Mouse (Mus musculus): Measurements from ENCODE around the gene Tmem191c. TPM values are rescaled to one million over a fixed set of nuclear protein-coding genes. Genes with fewer than 3 reads are reported as not detected.

The Tmem191c gene
- polyA plus RNA-seq, 1 experiment, result 10.6 TPM

DNA sequence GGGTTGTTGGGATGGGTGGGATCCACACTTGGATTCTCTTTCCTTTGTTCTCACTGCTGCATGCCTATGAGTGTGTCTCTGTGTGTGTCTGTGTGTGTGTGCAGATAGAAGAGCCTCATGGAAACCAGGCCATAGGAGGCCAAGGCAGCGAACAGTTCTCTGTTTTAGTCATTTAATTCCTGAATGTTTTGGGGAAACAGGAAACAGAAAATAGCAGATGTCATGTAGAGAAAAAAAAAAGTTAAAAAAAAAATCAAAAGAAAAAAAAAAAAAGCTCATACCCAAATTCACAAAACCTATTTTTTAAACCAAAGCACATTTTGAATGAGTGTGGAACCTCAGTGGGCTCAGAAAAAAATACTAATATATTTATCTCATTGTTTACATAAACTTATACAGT lies 14.5 kb upstream of the Tmem191c start:
- no peak overlapping the region for H3K27ac ChIP-seq (ENCODE audit: insufficient read depth, low read depth, low read length)
- no peaks in the 10 kb centered on the region for H3K4me1 ChIP-seq (ENCODE audit: control insufficient read depth, insufficient read depth, insufficient read length, low read length)
- 79% methylated on average over 1 of the region's 1 CpGs for WGBS
- H3K27me3 ChIP-seq (ENCODE audit: control insufficient read depth, insufficient read depth, low read length), result no peaks in the 10 kb centered on the region
- peaks cover 14% of the 10 kb centered on the region for H3K36me3 ChIP-seq (ENCODE audit: control insufficient read depth, insufficient read depth, low read length)
- TF ChIP-seq CTCF (IDR thresholded peaks at IDR 0.05; ENCODE audit: extremely low read depth, insufficient read length, insufficient replicate concordance, low read depth, low read length) (no peak), POLR2A (IDR thresholded peaks at IDR 0.05; ENCODE audit: low read depth, low read length) (no peak)
- H3K4me3 ChIP-seq (ENCODE audit: low read depth, low read length), result no peak overlapping the region

DNA sequence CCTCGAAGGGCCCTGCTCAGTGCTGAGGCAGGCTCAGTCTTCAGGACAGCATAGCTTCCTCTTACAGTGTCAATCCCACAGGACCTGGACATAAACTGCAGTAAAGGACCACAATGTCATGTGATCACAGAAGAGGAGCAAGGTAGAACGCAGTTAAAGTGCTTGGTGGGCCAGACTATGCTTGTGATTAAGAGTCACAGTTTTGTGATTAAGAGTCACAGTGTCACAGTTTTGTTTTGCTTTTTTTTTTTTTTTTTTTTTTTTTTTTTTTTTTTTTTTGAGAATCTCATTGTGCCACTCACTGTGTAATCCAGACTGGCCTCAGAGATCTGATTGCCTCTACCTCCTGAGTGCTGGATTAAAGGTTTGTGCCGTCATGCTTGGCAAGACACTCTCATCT lies 9.8 kb upstream of the Tmem191c start:
- no peak overlapping the region for H3K4me3 ChIP-seq (ENCODE audit: low read depth, low read length)
- WGBS, result 84% methylated on average over 3 of the region's 3 CpGs
- H3K36me3 ChIP-seq (ENCODE audit: control insufficient read depth, insufficient read depth, low read length), result no peaks in the 10 kb centered on the region
- H3K4me1 ChIP-seq (ENCODE audit: control insufficient read depth, insufficient read depth, insufficient read length, low read length), result no peaks in the 10 kb centered on the region
- TF ChIP-seq CTCF (IDR thresholded peaks at IDR 0.05; ENCODE audit: extremely low read depth, insufficient read length, insufficient replicate concordance, low read depth, low read length) (no peak), POLR2A (IDR thresholded peaks at IDR 0.05; ENCODE audit: low read depth, low read length) (no peak)
- no peaks in the 10 kb centered on the region for H3K27me3 ChIP-seq (ENCODE audit: control insufficient read depth, insufficient read depth, low read length)
- H3K27ac ChIP-seq (ENCODE audit: insufficient read depth, low read depth, low read length), result no peak overlapping the region

DNA sequence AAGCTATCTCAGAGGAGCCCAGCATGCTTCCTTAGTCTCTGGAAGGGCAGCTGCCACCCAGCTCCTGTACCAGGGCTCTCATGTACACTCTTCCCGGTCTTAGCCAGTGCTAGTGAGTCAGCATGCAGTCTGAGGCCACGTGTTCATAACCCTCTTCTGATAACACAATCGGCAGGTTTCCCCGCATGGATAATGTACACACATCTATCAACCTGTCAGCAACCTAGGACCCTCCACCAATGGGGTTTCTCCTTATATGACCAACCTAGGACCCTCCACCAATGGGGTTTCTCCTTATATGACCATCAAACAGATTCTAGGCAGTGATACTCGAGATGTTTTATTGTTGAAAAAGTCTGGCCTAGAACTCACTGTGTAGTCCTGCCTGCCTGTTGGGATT lies 7.9 kb upstream of the Tmem191c start:
- TF ChIP-seq POLR2A (IDR thresholded peaks at IDR 0.05; ENCODE audit: low read depth, low read length), result no peak
- no peak for TF ChIP-seq CTCF (IDR thresholded peaks at IDR 0.05; ENCODE audit: extremely low read depth, insufficient read length, insufficient replicate concordance, low read depth, low read length)
- Histone ChIP-seq H3K27ac (ENCODE audit: insufficient read depth, low read depth, low read length) (no peak overlapping the region), H3K36me3 (ENCODE audit: control insufficient read depth, insufficient read depth, low read length) (no peaks in the 10 kb centered on the region), H3K4me3 (ENCODE audit: low read depth, low read length) (no peak overlapping the region), H3K4me1 (ENCODE audit: control insufficient read depth, insufficient read depth, insufficient read length, low read length) (no peaks in the 10 kb centered on the region), H3K27me3 (ENCODE audit: control insufficient read depth, insufficient read depth, low read length) (no peaks in the 10 kb centered on the region)
- 42% methylated on average over 5 of the region's 5 CpGs for WGBS

DNA sequence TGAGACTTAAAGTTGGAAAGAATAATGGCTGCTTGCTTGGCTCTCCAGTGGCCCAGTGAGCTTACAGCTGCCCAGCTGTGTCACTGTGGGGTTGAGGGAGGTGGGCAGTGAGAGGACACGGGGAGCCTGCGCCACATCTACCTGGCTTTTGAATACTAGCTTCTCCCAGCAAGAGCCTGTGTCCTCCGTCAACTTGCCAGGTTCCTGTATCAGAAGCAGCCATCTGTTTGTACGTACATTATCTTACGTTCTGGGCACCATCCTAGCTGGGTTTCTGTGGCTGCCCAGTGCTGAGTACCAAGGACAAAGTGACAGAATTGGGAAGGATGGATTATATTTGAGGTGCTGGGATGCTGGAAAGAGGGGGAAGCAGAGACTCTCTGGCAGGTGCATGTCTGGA lies 6.0 kb upstream of the Tmem191c start:
- H3K27me3 ChIP-seq (ENCODE audit: control insufficient read depth, insufficient read depth, low read length), result no peaks in the 10 kb centered on the region
- WGBS, result 87% methylated on average over 5 of the region's 5 CpGs
- H3K27ac ChIP-seq (ENCODE audit: insufficient read depth, low read depth, low read length), result no peak overlapping the region
- no peaks in the 10 kb centered on the region for H3K4me1 ChIP-seq (ENCODE audit: control insufficient read depth, insufficient read depth, insufficient read length, low read length)
- H3K36me3 ChIP-seq (ENCODE audit: control insufficient read depth, insufficient read depth, low read length), result no peaks in the 10 kb centered on the region
- TF ChIP-seq CTCF (IDR thresholded peaks at IDR 0.05; ENCODE audit: extremely low read depth, insufficient read length, insufficient replicate concordance, low read depth, low read length) (no peak), POLR2A (IDR thresholded peaks at IDR 0.05; ENCODE audit: low read depth, low read length) (no peak)
- no peak overlapping the region for H3K4me3 ChIP-seq (ENCODE audit: low read depth, low read length)

DNA sequence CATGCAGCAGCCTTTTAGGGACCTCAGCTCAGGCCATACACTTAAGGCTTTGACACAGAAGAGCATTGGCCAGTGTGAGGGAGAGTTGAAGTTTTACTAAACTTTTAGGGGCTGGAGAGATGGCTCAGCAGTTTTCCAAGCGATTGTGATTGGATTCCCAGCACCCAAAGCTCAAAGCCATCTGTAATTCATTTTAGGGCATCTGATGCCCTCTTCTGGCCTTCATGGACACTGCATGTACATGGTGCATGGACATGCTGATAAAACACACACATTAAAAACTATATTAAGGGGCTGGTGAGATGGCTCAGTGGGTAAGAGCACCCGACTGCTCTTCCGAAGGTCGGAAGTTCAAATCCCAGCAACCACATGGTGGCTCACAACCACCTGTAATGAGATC lies 4.8 kb upstream of the Tmem191c start:
- no peak for TF ChIP-seq CTCF (IDR thresholded peaks at IDR 0.05; ENCODE audit: extremely low read depth, insufficient read length, insufficient replicate concordance, low read depth, low read length)
- no peak for TF ChIP-seq POLR2A (IDR thresholded peaks at IDR 0.05; ENCODE audit: low read depth, low read length)
- H3K36me3 ChIP-seq (ENCODE audit: control insufficient read depth, insufficient read depth, low read length), result no peaks in the 10 kb centered on the region
- no peak overlapping the region for H3K4me3 ChIP-seq (ENCODE audit: low read depth, low read length)
- no peaks in the 10 kb centered on the region for H3K27me3 ChIP-seq (ENCODE audit: control insufficient read depth, insufficient read depth, low read length)
- no peak overlapping the region for H3K27ac ChIP-seq (ENCODE audit: insufficient read depth, low read depth, low read length)
- no peaks in the 10 kb centered on the region for H3K4me1 ChIP-seq (ENCODE audit: control insufficient read depth, insufficient read depth, insufficient read length, low read length)
- 84% methylated on average over 4 of the region's 4 CpGs for WGBS

DNA sequence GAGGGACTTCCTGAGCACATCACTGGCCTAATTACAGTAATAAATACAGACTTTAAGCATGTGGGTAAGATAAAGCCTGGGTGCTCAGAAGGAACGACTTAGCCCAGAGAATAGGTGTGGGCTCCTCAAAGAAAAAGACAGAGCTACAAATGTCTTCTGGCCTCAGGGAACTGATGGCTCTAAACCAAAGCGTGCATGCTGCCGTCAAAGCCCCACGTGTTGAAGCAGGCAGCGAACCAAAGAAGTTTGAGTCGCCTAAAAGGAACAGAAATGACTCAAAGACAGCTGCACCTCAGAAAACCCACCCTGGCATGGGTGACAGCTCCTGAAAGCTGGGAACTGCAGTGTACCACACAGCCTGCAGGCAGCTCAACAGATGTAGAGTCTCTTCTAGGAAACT lies 4.0 kb upstream of the Tmem191c start:
- no peaks in the 10 kb centered on the region for H3K27me3 ChIP-seq (ENCODE audit: control insufficient read depth, insufficient read depth, low read length)
- no peak overlapping the region for H3K4me3 ChIP-seq (ENCODE audit: low read depth, low read length)
- no peak overlapping the region for H3K27ac ChIP-seq (ENCODE audit: insufficient read depth, low read depth, low read length)
- 76% methylated on average over 6 of the region's 6 CpGs for WGBS
- TF ChIP-seq CTCF (IDR thresholded peaks at IDR 0.05; ENCODE audit: extremely low read depth, insufficient read length, insufficient replicate concordance, low read depth, low read length) (no peak), POLR2A (IDR thresholded peaks at IDR 0.05; ENCODE audit: low read depth, low read length) (no peak)
- H3K36me3 ChIP-seq (ENCODE audit: control insufficient read depth, insufficient read depth, low read length), result no peaks in the 10 kb centered on the region
- H3K4me1 ChIP-seq (ENCODE audit: control insufficient read depth, insufficient read depth, insufficient read length, low read length), result no peaks in the 10 kb centered on the region; the same call in 1 of the 2 replicates

DNA sequence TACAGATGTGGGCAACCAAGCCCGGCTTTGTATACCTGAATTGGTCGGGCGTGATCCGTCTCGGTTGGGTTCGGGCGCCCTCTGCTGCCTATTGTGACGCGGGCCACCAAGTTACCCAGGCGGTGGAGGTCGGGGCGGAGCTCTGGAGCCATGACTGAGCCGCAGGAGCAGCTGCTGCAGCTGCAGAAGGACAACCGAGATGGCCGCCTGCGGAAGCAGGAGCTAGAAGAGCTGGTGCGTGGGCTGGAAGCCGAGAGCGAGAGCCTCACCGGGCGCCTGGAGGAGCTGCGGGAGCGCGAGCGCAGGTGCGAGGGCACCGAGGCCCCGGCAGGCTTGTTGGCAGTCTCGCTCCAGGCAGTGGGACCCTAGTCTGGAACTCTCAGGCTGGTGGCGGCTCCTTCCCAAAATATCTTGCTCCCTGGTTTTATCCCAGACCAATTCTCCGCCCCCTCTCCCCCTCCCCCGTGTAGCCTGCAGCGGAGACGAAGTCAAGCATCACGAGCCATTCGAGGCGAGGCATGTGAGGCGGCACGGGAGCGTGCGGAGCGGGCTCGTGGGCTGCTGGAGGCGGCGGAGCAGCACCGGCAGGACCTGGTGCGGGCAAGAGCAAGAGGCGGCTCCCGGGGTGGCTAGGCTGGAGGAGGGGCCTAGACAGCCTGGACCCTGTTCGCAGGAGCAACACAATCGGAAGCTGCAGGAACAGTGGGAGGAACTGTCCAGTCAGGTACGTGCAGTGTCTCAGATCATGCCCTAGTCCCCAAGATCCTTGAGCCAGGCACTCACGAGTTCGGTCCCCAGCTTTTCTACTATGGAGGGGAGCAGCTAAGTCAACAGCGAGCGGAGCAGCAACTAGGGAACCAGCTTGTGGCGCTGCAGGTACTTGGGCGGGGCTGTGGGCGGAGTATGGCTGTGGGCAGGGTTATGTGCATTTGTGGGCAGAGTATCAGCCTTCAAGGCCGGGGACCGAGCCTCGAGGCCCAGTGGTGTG lies 581 bp downstream of the Tmem191c start:
- WGBS, result under 1% methylated on average over 61 of the region's 62 CpGs
- TF ChIP-seq CTCF (IDR thresholded peaks at IDR 0.05; ENCODE audit: extremely low read depth, insufficient read length, insufficient replicate concordance, low read depth, low read length) (peak; percentile 86), POLR2A (IDR thresholded peaks at IDR 0.05; ENCODE audit: low read depth, low read length) (peak; percentile 72; the same call in 1 of the 2 replicates)
- no peak overlapping the region for H3K27ac ChIP-seq (ENCODE audit: insufficient read depth, low read depth, low read length)
- peaks cover 5% of the 10 kb centered on the region for H3K27me3 ChIP-seq (ENCODE audit: control insufficient read depth, insufficient read depth, low read length)
- peaks cover 10% of the 10 kb centered on the region for H3K4me1 ChIP-seq (ENCODE audit: control insufficient read depth, insufficient read depth, insufficient read length, low read length)
- H3K4me3 ChIP-seq (ENCODE audit: low read depth, low read length), result peak overlapping the region; percentile 72
- H3K36me3 ChIP-seq (ENCODE audit: control insufficient read depth, insufficient read depth, low read length), result peaks cover 6% of the 10 kb centered on the region; the same call in 1 of the 2 replicates

Data from small intestine, adult 2 months (tissue).